Mouse (Mus musculus) adrenal gland, postnatal 25 days (tissue): Measurements from ENCODE around the gene Rgs1. TPM values are rescaled to one million over a fixed set of nuclear protein-coding genes. Genes with fewer than 3 reads are reported as not detected.

ENCODE experiments used
- DNase-seq: peaks from one replicate; pipeline ENCODE4 v3.0.0; 2021; ENCODE audit warnings: mixed read lengths
- long read RNA-seq: library from polyadenylated mRNA; stranded (forward); transcript quantifications from one replicate; pipeline ENCODE4 v2.0.0, GENCODE M21; 2021
- total RNA-seq: library from RNA; stranded (reverse); gene quantifications from 2 replicates; pipeline ENCODE4 v1.2.3, GENCODE M21; 2021

The Rgs1 gene
- 0.30 TPM in 1 of 2 replicates, not detected in the other for total RNA-seq
- long read RNA-seq, result 0 reads

- DNase-seq, result no peak
Observed at GRCm38 (mm10) chr1:144248923-144249322, at the start of gene Rgs1. Gene Rgs1 (minus strand): TSS chr1:144249242.

- DNase-seq, result no peak
Observed at GRCm38 (mm10) chr1:144283020-144284014, 34.3 kb upstream of the Rgs1 start.

- no peak for DNase-seq
Observed at GRCm38 (mm10) chr1:144280056-144280455, 31.0 kb upstream of the Rgs1 start.

- DNase-seq, result no peak
Observed at GRCm38 (mm10) chr1:144272991-144273390, 23.9 kb upstream of the Rgs1 start.

GRCm38 (mm10) chr1:144269112-144269511, 20.1 kb upstream of the Rgs1 start:
- no peak for DNase-seq

GRCm38 (mm10) chr1:144267471-144268470, 18.7 kb upstream of the Rgs1 start:
- DNase-seq, result no peak

- no peak for DNase-seq
Observed at GRCm38 (mm10) chr1:144264000-144264399, 15.0 kb upstream of the Rgs1 start.

GRCm38 (mm10) chr1:144262008-144262407, 13.0 kb upstream of the Rgs1 start:
- no peak for DNase-seq

- DNase-seq, result no peak
Observed at GRCm38 (mm10) chr1:144258779-144259178, 9.7 kb upstream of the Rgs1 start.

GRCm38 (mm10) chr1:144256556-144257331, 7.7 kb upstream of the Rgs1 start:
- DNase-seq, result no peak

GRCm38 (mm10) chr1:144248206-144248605, 836 bp downstream of the Rgs1 start:
- no peak for DNase-seq

- DNase-seq, result no peak
Observed at GRCm38 (mm10) chr1:144247382-144247781, 1.7 kb downstream of the Rgs1 start.

GRCm38 (mm10) chr1:144243511-144243910, 5.5 kb downstream of the Rgs1 start:
- DNase-seq, result no peak

GRCm38 (mm10) chr1:144239195-144239594, 9.8 kb downstream of the Rgs1 start:
- no peak for DNase-seq

- no peak for DNase-seq
Observed at GRCm38 (mm10) chr1:144215230-144215629, 33.8 kb downstream of the Rgs1 start.

GRCm38 (mm10) chr1:144210912-144211311, 38.1 kb downstream of the Rgs1 start:
- DNase-seq, result no peak

- no peak for DNase-seq
Observed at GRCm38 (mm10) chr1:144206281-144207061, 42.6 kb downstream of the Rgs1 start.

GRCm38 (mm10) chr1:144204766-144205165, 44.3 kb downstream of the Rgs1 start:
- no peak for DNase-seq

GRCm38 (mm10) chr1:144202939-144203338, 46.1 kb downstream of the Rgs1 start:
- no peak for DNase-seq

- DNase-seq, result no peak
Observed at GRCm38 (mm10) chr1:144200496-144200895, 48.5 kb downstream of the Rgs1 start.

- DNase-seq, result no peak
Observed at GRCm38 (mm10) chr1:144199538-144199937, 49.5 kb downstream of the Rgs1 start.
